Mouse (Mus musculus) adipose tissue, adult 10 weeks (tissue): ENCODE data around the gene Ubash3a. TPM values are rescaled to one million over a fixed set of nuclear protein-coding genes. Genes with fewer than 3 reads are reported as not detected.

ENCODE experiments used
- polyA plus RNA-seq: library from polyadenylated mRNA; stranded (reverse); fragments of 350-450 nt; fragmentation: Illumina TruSeq; extraction: RNeasy Lipid Tissue Mini Kit (QIAGEN cat#74804); gene quantifications from one replicate; pipeline ENCODE4 v1.2.3, GENCODE M21; 2014; ENCODE audit warnings: low read depth, low replicate concordance

Ubash3a gene
- polyA plus RNA-seq: 0.15 TPM

DNA sequence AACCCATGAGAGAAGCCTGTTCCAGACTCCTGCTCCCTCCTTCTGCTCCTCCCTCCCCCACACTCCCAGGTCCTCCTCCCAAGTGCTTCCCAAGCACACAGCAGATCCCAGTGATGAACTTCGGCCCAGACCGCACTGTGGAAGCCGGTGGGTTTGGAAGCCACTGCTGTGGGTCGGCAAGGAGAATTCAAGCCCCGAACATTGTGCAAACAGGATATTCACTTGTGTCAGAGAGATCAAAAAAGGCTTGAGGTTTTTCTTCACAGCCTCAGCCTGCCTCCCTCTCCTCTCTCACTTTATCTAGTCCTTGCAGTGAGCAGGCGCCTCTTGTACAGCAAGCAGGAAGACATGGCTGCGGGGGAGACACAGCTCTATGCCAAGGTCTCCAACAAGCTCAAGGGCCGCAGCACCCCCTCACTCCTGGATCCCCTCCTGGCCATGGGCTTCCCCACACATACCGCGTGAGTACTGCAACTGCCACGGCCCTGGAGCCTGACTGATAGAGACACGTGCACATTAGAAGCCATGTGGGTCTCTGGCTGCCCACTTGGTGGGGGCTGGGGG lies at the start of gene Ubash3a:
Ubash3a (plus strand) TSS at position 103 of the 564 bp plus-strand sequence.

GRCm38 (mm10) chr17:31165127-31165526 lies 42.5 kb upstream of the Ubash3a start, which contains the start of gene Tff1:
Gene Tff1, minus strand, starts transcription at chr17:31165277.

GRCm38 (mm10) chr17:31198877-31199276 lies 8.8 kb upstream of the Ubash3a start, which contains the start of gene Tmprss3:
Gene Tmprss3, minus strand, starts transcription at chr17:31198977.

DNA sequence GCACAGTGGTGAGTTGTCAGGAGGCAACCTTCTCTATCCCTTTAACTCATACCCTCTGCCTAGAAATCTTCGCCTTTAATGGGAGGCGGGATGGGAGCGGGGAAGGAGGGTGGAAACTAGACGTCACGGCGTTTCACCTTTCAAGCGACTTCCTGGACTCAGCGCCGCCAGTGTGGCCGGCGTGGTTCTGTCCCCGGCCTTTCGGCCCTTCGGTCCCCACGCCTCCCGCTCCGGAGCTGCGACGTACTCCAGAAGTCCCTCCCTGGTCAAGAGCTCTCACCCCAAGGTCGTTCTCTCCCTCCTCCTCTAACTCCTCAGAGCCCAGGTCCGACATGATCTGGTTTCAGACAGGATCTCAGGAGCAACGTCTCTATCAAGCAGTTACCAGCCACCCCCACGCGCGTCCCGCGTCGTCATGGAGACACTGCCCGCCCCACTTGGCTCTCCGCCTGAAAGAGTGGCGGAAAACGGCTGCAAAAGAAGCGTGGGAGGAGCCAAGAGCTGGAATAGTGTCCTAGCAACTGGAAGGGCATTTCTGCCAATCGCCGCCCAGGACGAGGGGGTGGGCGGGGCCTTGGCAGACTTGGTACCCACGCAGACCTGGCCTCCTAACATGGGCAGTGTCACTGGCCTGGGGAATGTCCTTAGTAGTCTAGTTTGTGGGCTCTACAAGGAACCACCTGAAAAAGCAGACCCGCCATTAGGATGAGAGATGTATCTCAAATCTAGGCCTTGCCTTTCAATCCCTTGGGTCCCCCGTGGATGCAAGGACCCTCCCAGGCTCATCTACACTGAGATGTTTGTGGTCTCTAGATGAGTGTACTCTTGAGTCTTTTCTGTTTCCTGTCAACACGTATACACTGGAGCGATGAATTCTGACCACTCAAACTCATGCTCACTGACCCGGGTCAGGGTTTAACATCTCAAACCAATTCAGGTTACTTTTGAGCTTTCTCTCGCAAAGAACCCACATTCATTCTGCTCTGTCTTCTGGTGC lies 69.5 kb downstream of the Ubash3a start, which contains the start of gene Rsph1:
Rsph1 (minus strand) TSS at position 462 of the 997 bp plus-strand sequence.

GRCm38 (mm10) chr17:31286492-31286891 lies 78.8 kb downstream of the Ubash3a start, which contains the start of gene Slc37a1:
Gene Slc37a1, plus strand, starts transcription at chr17:31286792.

Other genes starting within 250 kb of the Ubash3a start
- gene Abcg1, start 150.2 kb upstream of the Ubash3a start, polyA plus RNA-seq: 9.5 TPM
- gene Tff3, start 78.2 kb upstream of the Ubash3a start, polyA plus RNA-seq: not detected
- not detected for gene Tff2, start 63.6 kb upstream of the Ubash3a start, polyA plus RNA-seq
- gene Tff1, start 42.6 kb upstream of the Ubash3a start, polyA plus RNA-seq: not detected
- gene Tmprss3, start 8.9 kb upstream of the Ubash3a start, polyA plus RNA-seq: 0.12 TPM
- 41.9 TPM for gene Rsph1, start 69.5 kb downstream of the Ubash3a start, polyA plus RNA-seq
- 24.3 TPM for gene Slc37a1, start 78.9 kb downstream of the Ubash3a start, polyA plus RNA-seq
- gene Pde9a, start 178.3 kb downstream of the Ubash3a start, polyA plus RNA-seq: 3.9 TPM